Mouse (Mus musculus) thymus, adult 2 months (tissue): Measurements from ENCODE around the gene Ppfibp1.

ENCODE experiments used
- CTCF ChIP-seq: fragments of 200-500 bp; IDR thresholded peaks from 2 replicates; pipeline ENCODE4 v1.5.1; 2012; ENCODE audit warnings: mild to moderate bottlenecking, control low read depth, low read length, moderate library complexity, borderline replicate concordance; ENCODE audit not compliant: control insufficient read depth, poor library complexity, insufficient read depth; ENCODE audit errors: extremely low read depth
- POLR2A ChIP-seq: fragments of 200-500 bp; IDR thresholded peaks from 2 replicates; pipeline ENCODE4 v1.6.1; 2012; ENCODE audit warnings: mild to moderate bottlenecking, low read length, control low read depth, moderate library complexity; ENCODE audit not compliant: control insufficient read depth, poor library complexity, insufficient read depth; ENCODE audit errors: extremely low read depth

- TF ChIP-seq CTCF (no peak), POLR2A (no peak)
These were observed 38.2 kb downstream of the Ppfibp1 start for GRCm38 (mm10) chr6:146926415-146926980.
